Mouse (Mus musculus) heart, embryonic 11.5 days (tissue): Measurements from ENCODE around the gene Zfp683. TPM values are rescaled to one million over a fixed set of nuclear protein-coding genes. Genes with fewer than 3 reads are reported as not detected.
A peak's percentile ranks its signal among the peaks of the same experiment; 100 is the strongest.

Source experiments
- ATAC-seq: fragments of 200-750 bp; cut with Nextera tagmentation; replicated peaks from 2 replicates; pipeline ENCODE4 v1.8.0; 2017; ENCODE audit warnings: moderate library complexity; ENCODE audit not compliant: insufficient number of reproducible peaks, low FRiP score, low TSS enrichment
- H3K27ac ChIP-seq: fragments of 300-500 bp; sonication (generic); 2 replicates; pipeline ENCODE4 v1.5.1; 2014; ENCODE audit warnings: mild to moderate bottlenecking, low read depth, low read length
- H3K27me3 ChIP-seq: fragments of 300-500 bp; sonication (generic); 2 replicates; pipeline ENCODE4 v1.6.1; 2014; ENCODE audit warnings: mild to moderate bottlenecking, low read length, mixed read lengths; ENCODE audit not compliant: control insufficient read depth, insufficient read depth
- H3K36me3 ChIP-seq: fragments of 300-500 bp; sonication (generic); 2 replicates; pipeline ENCODE4 v1.6.1; 2014; ENCODE audit warnings: mild to moderate bottlenecking, low read length, moderate library complexity, mixed read lengths; ENCODE audit not compliant: control insufficient read depth, insufficient read depth
- H3K4me1 ChIP-seq: fragments of 300-500 bp; sonication (generic); 2 replicates; pipeline ENCODE4 v1.6.1; 2014; ENCODE audit warnings: low read length; ENCODE audit not compliant: control insufficient read depth, insufficient read depth
- H3K4me2 ChIP-seq: fragments of 300-500 bp; sonication (generic); 2 replicates; pipeline ENCODE4 v1.6.1; 2014; ENCODE audit warnings: mild to moderate bottlenecking, moderate library complexity
- H3K4me3 ChIP-seq: fragments of 300-500 bp; sonication (generic); 2 replicates; pipeline ENCODE4 v1.5.1; 2014; ENCODE audit warnings: low read depth, low read length
- H3K9ac ChIP-seq: fragments of 300-500 bp; sonication (generic); 2 replicates; pipeline ENCODE4 v1.6.1; 2014; ENCODE audit warnings: mild to moderate bottlenecking, low read depth, low read length, moderate library complexity
- H3K9me3 ChIP-seq: fragments of 300-500 bp; sonication (generic); replicated peaks from 2 replicates; pipeline ENCODE4 v1.6.1; 2016; ENCODE audit warnings: low read length; ENCODE audit not compliant: control insufficient read depth
- WGBS: fragments of 180-500 bp; shearing (Covaris S2); extraction: QIAGEN DNeasy Blood & Tissue Kit; methylation state at CpG from one replicate; pipeline ENCODE4 v1.1.7; 2014; ENCODE audit not compliant: insufficient replicate concordance; 5-methylcytosine and 5-hydroxymethylcytosine counted together
- polyA plus RNA-seq: library from polyadenylated mRNA; unstranded; fragments of >200 nt; fragmentation: Nextera tagmentation; extraction: Ambion mirVana; gene quantifications from 2 replicates; pipeline ENCODE4 v1.2.1, GENCODE M21; 2014

The Zfp683 gene
- polyA plus RNA-seq, 1 experiment from 2014 or later = not detected

- Histone ChIP-seq H3K4me3 (no peak overlapping the region), H3K4me2 (no peak overlapping the region), H3K9me3 (no peaks in the 10 kb centered on the region), H3K36me3 (no peaks in the 10 kb centered on the region), H3K9ac (no peak overlapping the region), H3K27me3 (peaks cover 10% of the 10 kb centered on the region; the same call in 1 of the 2 replicates), H3K27ac (no peak overlapping the region), H3K4me1 (peaks cover 12% of the 10 kb centered on the region)
- no peak for ATAC-seq
- 79% methylated on average over 4 of the region's 4 CpGs for WGBS
Measured at GRCm38 (mm10) chr4:134080674-134081073, 27.0 kb downstream of the Zfp683 start.

GRCm38 (mm10) chr4:134081730-134082386, 28.2 kb downstream of the Zfp683 start:
- WGBS = under 1% methylated on average over 41 of the region's 41 CpGs

GRCm38 (mm10) chr4:134082460-134082859, 28.8 kb downstream of the Zfp683 start:
- no peak for ATAC-seq
- H3K9ac ChIP-seq = no peak overlapping the region
- 19% methylated on average over 7 of the region's 7 CpGs for WGBS
- peaks cover 10% of the 10 kb centered on the region; the same call in 1 of the 2 replicates for H3K27me3 ChIP-seq
- H3K4me3 ChIP-seq = peak overlapping the region; percentile 34
- peaks cover 12% of the 10 kb centered on the region for H3K4me1 ChIP-seq
- no peaks in the 10 kb centered on the region for H3K9me3 ChIP-seq
- H3K4me2 ChIP-seq = peak overlapping the region; percentile 70
- no peaks in the 10 kb centered on the region for H3K36me3 ChIP-seq
- no peak overlapping the region for H3K27ac ChIP-seq

More at GRCm38 (mm10) chr4:134081730-134082386, 28.2 kb downstream of the Zfp683 start:
- Histone ChIP-seq H3K4me3 (peak overlapping the region; percentile 34), H3K9ac (no peak overlapping the region), H3K9me3 (no peaks in the 10 kb centered on the region), H3K27ac (no peak overlapping the region), H3K4me2 (peak overlapping the region; percentile 70), H3K4me1 (peaks cover 12% of the 10 kb centered on the region), H3K36me3 (no peaks in the 10 kb centered on the region), H3K27me3 (peaks cover 10% of the 10 kb centered on the region; the same call in 1 of the 2 replicates)
- ATAC-seq = peak; percentile 80

GRCm38 (mm10) chr4:134084999-134085398, 31.4 kb downstream of the Zfp683 start:
- no peaks in the 10 kb centered on the region for H3K36me3 ChIP-seq
- H3K4me2 ChIP-seq = no peak overlapping the region
- 81% methylated on average over 4 of the region's 4 CpGs for WGBS
- H3K27me3 ChIP-seq = peaks cover 10% of the 10 kb centered on the region; the same call in 1 of the 2 replicates
- no peak overlapping the region for H3K9ac ChIP-seq
- H3K4me1 ChIP-seq = peaks cover 8% of the 10 kb centered on the region
- ATAC-seq = no peak
- H3K4me3 ChIP-seq = no peak overlapping the region
- H3K27ac ChIP-seq = no peak overlapping the region
- H3K9me3 ChIP-seq = no peaks in the 10 kb centered on the region

- Histone ChIP-seq H3K27me3 (no peaks in the 10 kb centered on the region), H3K4me1 (no peaks in the 10 kb centered on the region), H3K36me3 (no peaks in the 10 kb centered on the region), H3K4me3 (no peak overlapping the region), H3K4me2 (no peak overlapping the region), H3K9me3 (no peaks in the 10 kb centered on the region), H3K9ac (no peak overlapping the region), H3K27ac (no peak overlapping the region)
- ATAC-seq = peak; percentile 53; the same call in 1 of the 2 replicates
- WGBS = 31% methylated on average over 7 of the region's 7 CpGs
Measured at GRCm38 (mm10) chr4:134087412-134087811, 33.8 kb downstream of the Zfp683 start.

GRCm38 (mm10) chr4:134089029-134089428, 35.4 kb downstream of the Zfp683 start:
- H3K27me3 ChIP-seq = no peaks in the 10 kb centered on the region

GRCm38 (mm10) chr4:134090521-134091224, 37.0 kb downstream of the Zfp683 start:
- Histone ChIP-seq H3K9ac (no peak overlapping the region), H3K4me1 (no peaks in the 10 kb centered on the region), H3K9me3 (no peaks in the 10 kb centered on the region), H3K27ac (no peak overlapping the region), H3K4me3 (no peak overlapping the region), H3K27me3 (no peaks in the 10 kb centered on the region), H3K36me3 (no peaks in the 10 kb centered on the region), H3K4me2 (no peak overlapping the region)
- no peak for ATAC-seq
- WGBS = 70% methylated on average over 16 of the region's 16 CpGs

More at GRCm38 (mm10) chr4:134089029-134089428, 35.4 kb downstream of the Zfp683 start:
- H3K9ac ChIP-seq = no peak overlapping the region
- H3K36me3 ChIP-seq = no peaks in the 10 kb centered on the region
- no peak overlapping the region for H3K4me3 ChIP-seq
- H3K4me1 ChIP-seq = no peaks in the 10 kb centered on the region
- no peaks in the 10 kb centered on the region for H3K9me3 ChIP-seq
- H3K27ac ChIP-seq = no peak overlapping the region
- 78% methylated on average over 9 of the region's 9 CpGs for WGBS
- ATAC-seq = no peak
- H3K4me2 ChIP-seq = no peak overlapping the region

GRCm38 (mm10) chr4:134091225-134091529, 37.5 kb downstream of the Zfp683 start:
- Histone ChIP-seq H3K9me3 (no peaks in the 10 kb centered on the region), H3K4me3 (no peak overlapping the region), H3K27me3 (no peaks in the 10 kb centered on the region), H3K36me3 (no peaks in the 10 kb centered on the region), H3K9ac (no peak overlapping the region), H3K4me1 (no peaks in the 10 kb centered on the region), H3K4me2 (no peak overlapping the region), H3K27ac (no peak overlapping the region)
- no peak for ATAC-seq
- 70% methylated on average over 6 of the region's 6 CpGs for WGBS
